Mouse (Mus musculus) liver, embryonic 12.5 days (tissue): ENCODE measurements around the gene Cacng1. TPM values are rescaled to one million over a fixed set of nuclear protein-coding genes. Genes with fewer than 3 reads are reported as not detected.

Experiments
- ATAC-seq: fragments of 200-750 bp; cut with Nextera tagmentation; 2 replicates; pipeline ENCODE4 v1.8.0; 2017; ENCODE audit warnings: moderate number of reproducible peaks, mild to moderate bottlenecking, moderate library complexity
- H3K27ac ChIP-seq: fragments of 300-500 bp; sonication (generic); 2 replicates; pipeline ENCODE4 v1.5.1; 2016; ENCODE audit warnings: mild to moderate bottlenecking
- H3K27me3 ChIP-seq: fragments of 300-500 bp; sonication (generic); replicated peaks from 2 replicates; pipeline ENCODE4 v1.6.1; 2016; ENCODE audit warnings: mild to moderate bottlenecking, moderate library complexity
- H3K36me3 ChIP-seq: fragments of 300-500 bp; sonication (generic); 2 replicates; pipeline ENCODE4 v1.6.1; 2016; ENCODE audit warnings: mild to moderate bottlenecking, moderate library complexity
- H3K4me1 ChIP-seq: fragments of 300-500 bp; sonication (generic); 2 replicates; pipeline ENCODE4 v1.6.1; 2016
- H3K4me2 ChIP-seq: fragments of 300-500 bp; sonication (generic); 2 replicates; pipeline ENCODE4 v1.6.1; 2016; ENCODE audit warnings: mild to moderate bottlenecking, moderate library complexity
- H3K4me3 ChIP-seq: fragments of 300-500 bp; sonication (generic); 2 replicates; pipeline ENCODE4 v1.5.1; 2016; ENCODE audit warnings: mild to moderate bottlenecking, moderate library complexity
- H3K9ac ChIP-seq: fragments of 300-500 bp; sonication (generic); 2 replicates; pipeline ENCODE4 v1.6.1; 2016; ENCODE audit warnings: mild to moderate bottlenecking, moderate library complexity
- H3K9me3 ChIP-seq: fragments of 300-500 bp; sonication (generic); replicated peaks from 2 replicates; pipeline ENCODE4 v1.6.1; 2016; ENCODE audit warnings: mild to moderate bottlenecking, moderate library complexity
- WGBS: fragments of 180-500 bp; shearing (Covaris S2); methylation state at CpG from one replicate; pipeline ENCODE4 v1.1.7; 2016; ENCODE audit not compliant: insufficient replicate concordance; 5-methylcytosine and 5-hydroxymethylcytosine counted together
- polyA plus RNA-seq: library from polyadenylated mRNA; unstranded; fragments of >200 nt; fragmentation: Nextera tagmentation; extraction: Ambion mirVana; gene quantifications from 2 replicates; pipeline ENCODE4 v1.2.1, GENCODE M21; 2016

Gene Cacng1
- polyA plus RNA-seq, 1 experiment from 2014 or later, result not detected

GRCm38 (mm10) chr11:107674601-107675000 lies 41.7 kb downstream of the Cacng1 start:
- ATAC-seq, result no peak
- Histone ChIP-seq H3K4me1 (no peaks in the 10 kb centered on the region), H3K9me3 (no peaks in the 10 kb centered on the region), H3K4me2 (no peak overlapping the region), H3K36me3 (peaks cover 76% of the 10 kb centered on the region), H3K27me3 (no peaks in the 10 kb centered on the region), H3K4me3 (no peak overlapping the region), H3K9ac (no peak overlapping the region), H3K27ac (no peak overlapping the region)
- WGBS, result 84% methylated on average over 8 of the region's 8 CpGs

- no peak for ATAC-seq
- Histone ChIP-seq H3K27ac (no peak overlapping the region), H3K27me3 (no peaks in the 10 kb centered on the region), H3K9me3 (no peaks in the 10 kb centered on the region), H3K9ac (no peak overlapping the region), H3K4me1 (no peaks in the 10 kb centered on the region), H3K4me3 (no peak overlapping the region), H3K36me3 (peaks cover 80% of the 10 kb centered on the region), H3K4me2 (no peak overlapping the region)
- WGBS, result 82% methylated on average over 5 of the region's 5 CpGs
These were observed 42.3 kb downstream of the Cacng1 start for GRCm38 (mm10) chr11:107674006-107674405.

GRCm38 (mm10) chr11:107668977-107669376 lies 47.3 kb downstream of the Cacng1 start:
- Histone ChIP-seq H3K27ac (no peak overlapping the region), H3K4me2 (no peak overlapping the region), H3K4me1 (no peaks in the 10 kb centered on the region), H3K9ac (no peak overlapping the region), H3K36me3 (peaks cover 95% of the 10 kb centered on the region), H3K4me3 (no peak overlapping the region), H3K9me3 (no peaks in the 10 kb centered on the region), H3K27me3 (no peaks in the 10 kb centered on the region)
- 78% methylated on average over 4 of the region's 4 CpGs for WGBS
- no peak for ATAC-seq

- H3K4me2 ChIP-seq, result no peak overlapping the region
- no peak overlapping the region for H3K27ac ChIP-seq
- no peak overlapping the region for H3K9ac ChIP-seq
- WGBS, result 81% methylated on average over 6 of the region's 6 CpGs
- no peak overlapping the region for H3K4me3 ChIP-seq
- H3K9me3 ChIP-seq, result no peaks in the 10 kb centered on the region
- no peak for ATAC-seq
- no peaks in the 10 kb centered on the region for H3K27me3 ChIP-seq
- H3K36me3 ChIP-seq, result peaks cover 95% of the 10 kb centered on the region
- H3K4me1 ChIP-seq, result no peaks in the 10 kb centered on the region
These were observed 48.1 kb downstream of the Cacng1 start for GRCm38 (mm10) chr11:107668223-107668622.

- H3K9me3 ChIP-seq, result no peaks in the 10 kb centered on the region
- no peak overlapping the region for H3K4me3 ChIP-seq
- 72% methylated on average over 2 of the region's 2 CpGs for WGBS
- no peak overlapping the region for H3K27ac ChIP-seq
- no peaks in the 10 kb centered on the region for H3K27me3 ChIP-seq
- H3K9ac ChIP-seq, result no peak overlapping the region
- peaks cover 95% of the 10 kb centered on the region for H3K36me3 ChIP-seq
- ATAC-seq, result no peak
- H3K4me2 ChIP-seq, result no peak overlapping the region
- no peaks in the 10 kb centered on the region for H3K4me1 ChIP-seq
These were observed 48.8 kb downstream of the Cacng1 start for GRCm38 (mm10) chr11:107667542-107667941.

- Histone ChIP-seq H3K9me3 (no peaks in the 10 kb centered on the region), H3K27ac (no peak overlapping the region), H3K4me3 (no peak overlapping the region), H3K9ac (no peak overlapping the region), H3K36me3 (peaks cover 96% of the 10 kb centered on the region), H3K27me3 (no peaks in the 10 kb centered on the region), H3K4me2 (no peak overlapping the region), H3K4me1 (no peaks in the 10 kb centered on the region)
- 86% methylated on average over 5 of the region's 5 CpGs for WGBS
- no peak for ATAC-seq
These were observed 53.7 kb downstream of the Cacng1 start for GRCm38 (mm10) chr11:107662666-107663065.

- no peaks in the 10 kb centered on the region for H3K4me1 ChIP-seq
- no peaks in the 10 kb centered on the region for H3K27me3 ChIP-seq
- no peaks in the 10 kb centered on the region for H3K9me3 ChIP-seq
- WGBS, result 87% methylated on average over 4 of the region's 4 CpGs
- H3K4me3 ChIP-seq, result no peak overlapping the region
- H3K27ac ChIP-seq, result no peak overlapping the region
- H3K9ac ChIP-seq, result no peak overlapping the region
- H3K36me3 ChIP-seq, result peaks cover 91% of the 10 kb centered on the region
- no peak overlapping the region for H3K4me2 ChIP-seq
- ATAC-seq, result no peak
These were observed 55.9 kb downstream of the Cacng1 start for GRCm38 (mm10) chr11:107660452-107660851.

- no peak for ATAC-seq
- H3K4me1 ChIP-seq, result no peaks in the 10 kb centered on the region
- 77% methylated on average over 5 of the region's 5 CpGs for WGBS
These were observed 59.2 kb downstream of the Cacng1 start for GRCm38 (mm10) chr11:107657117-107657516.

GRCm38 (mm10) chr11:107655538-107655937 lies 60.8 kb downstream of the Cacng1 start:
- 80% methylated on average over 4 of the region's 4 CpGs for WGBS
- no peak overlapping the region for H3K4me3 ChIP-seq

More at GRCm38 (mm10) chr11:107657117-107657516, 59.2 kb downstream of the Cacng1 start:
- Histone ChIP-seq H3K27me3 (no peaks in the 10 kb centered on the region), H3K4me2 (no peak overlapping the region), H3K27ac (no peak overlapping the region), H3K36me3 (peaks cover 70% of the 10 kb centered on the region), H3K4me3 (no peak overlapping the region), H3K9me3 (no peaks in the 10 kb centered on the region), H3K9ac (no peak overlapping the region)

More at GRCm38 (mm10) chr11:107655538-107655937, 60.8 kb downstream of the Cacng1 start:
- no peak for ATAC-seq
- Histone ChIP-seq H3K9me3 (no peaks in the 10 kb centered on the region), H3K9ac (no peak overlapping the region), H3K4me2 (no peak overlapping the region), H3K36me3 (peaks cover 68% of the 10 kb centered on the region), H3K4me1 (no peaks in the 10 kb centered on the region), H3K27ac (no peak overlapping the region), H3K27me3 (no peaks in the 10 kb centered on the region)

Other genes starting within 250 kb of the Cacng1 start
- gene Pitpnc1, start 245.8 kb downstream of the Cacng1 start, polyA plus RNA-seq, result 9.7 and 9.9 TPM in 2 replicates
- gene Psmd12, start 237.0 kb downstream of the Cacng1 start, polyA plus RNA-seq, result 159 and 164 TPM in 2 replicates
- gene Helz, start 168.6 kb downstream of the Cacng1 start, polyA plus RNA-seq, result 10.6 and 12.3 TPM in 2 replicates
- gene Cacng4, start 78.0 kb upstream of the Cacng1 start, polyA plus RNA-seq, result 0.61 and 0.68 TPM in 2 replicates
- gene Cacng5, start 198.5 kb upstream of the Cacng1 start, polyA plus RNA-seq, result 0.50 and 0.58 TPM in 2 replicates